Mouse (Mus musculus) c-Kit-positive CD71-positive TER-119-negative erythroid progenitor cells, embryonic 14.5 days (primary cell): ENCODE data around the gene Rundc3a.
"Not testable (repeated sequence)": the region's sequence is repeated elsewhere in the genome, so short reads cannot be mapped to it uniquely, and the experiment has no call there.

Experiments
- DNase-seq: peaks from one replicate; pipeline ENCODE4 v3.0.0-alpha.2; 2013; ENCODE audit warnings: low read depth

The Rundc3a gene

DNA sequence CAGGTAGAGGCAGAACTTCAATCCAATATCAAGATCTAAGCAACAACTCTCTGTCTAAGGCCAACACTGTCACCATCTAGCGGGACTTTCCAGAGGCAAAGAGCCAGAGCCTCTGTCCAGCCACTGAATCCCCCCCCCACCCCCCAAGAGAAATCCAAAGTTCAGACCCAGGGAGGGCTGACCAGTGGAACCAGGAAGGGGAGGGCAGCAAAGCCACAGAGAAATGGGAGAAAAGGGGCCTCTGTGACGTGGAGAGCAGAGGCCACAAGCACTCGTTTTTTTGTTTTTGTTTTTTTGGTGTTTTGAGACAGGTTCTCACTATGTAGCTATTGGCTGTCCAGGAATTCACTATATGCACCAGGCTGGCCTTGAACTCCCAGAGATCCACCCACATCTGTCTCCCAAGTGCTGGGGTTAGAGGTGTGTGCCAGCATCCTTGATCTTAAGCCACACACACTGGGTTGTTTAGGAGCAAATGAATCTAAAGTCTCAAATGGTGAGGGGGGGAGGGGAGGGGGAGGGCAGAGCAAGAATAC is 16.7 kb downstream of the Rundc3a start:
- DNase-seq: no peak

DNA sequence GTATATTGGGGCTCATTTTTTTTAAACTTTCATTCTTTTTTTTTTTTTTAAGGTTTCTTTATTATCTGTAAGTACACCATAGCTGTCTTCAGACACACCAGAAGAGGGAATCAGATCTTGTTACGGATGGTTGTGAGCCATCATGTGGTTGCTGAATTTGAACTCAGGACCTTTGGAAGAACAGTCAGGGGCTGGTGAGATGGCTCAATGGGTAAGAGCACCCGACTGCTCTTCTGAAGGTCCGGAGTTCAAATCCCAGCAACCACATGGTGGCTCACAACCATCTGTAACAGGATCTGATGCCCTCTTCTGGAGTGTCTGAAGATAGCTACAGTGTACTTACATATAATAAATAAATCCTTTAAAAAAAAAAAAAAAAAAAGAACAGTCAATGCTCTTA is 17.1 kb downstream of the Rundc3a start:
- not testable (repeated sequence) for DNase-seq

GRCm38 (mm10) chr11:102411061-102411460 is 17.9 kb downstream of the Rundc3a start:
- DNase-seq: no peak

GRCm38 (mm10) chr11:102411704-102412103 is 18.5 kb downstream of the Rundc3a start:
- peak; percentile 89 for DNase-seq

GRCm38 (mm10) chr11:102413059-102413458 is 19.9 kb downstream of the Rundc3a start:
- no peak for DNase-seq

- no peak for DNase-seq
Observed at GRCm38 (mm10) chr11:102415034-102415802, 22.0 kb downstream of the Rundc3a start.

DNA sequence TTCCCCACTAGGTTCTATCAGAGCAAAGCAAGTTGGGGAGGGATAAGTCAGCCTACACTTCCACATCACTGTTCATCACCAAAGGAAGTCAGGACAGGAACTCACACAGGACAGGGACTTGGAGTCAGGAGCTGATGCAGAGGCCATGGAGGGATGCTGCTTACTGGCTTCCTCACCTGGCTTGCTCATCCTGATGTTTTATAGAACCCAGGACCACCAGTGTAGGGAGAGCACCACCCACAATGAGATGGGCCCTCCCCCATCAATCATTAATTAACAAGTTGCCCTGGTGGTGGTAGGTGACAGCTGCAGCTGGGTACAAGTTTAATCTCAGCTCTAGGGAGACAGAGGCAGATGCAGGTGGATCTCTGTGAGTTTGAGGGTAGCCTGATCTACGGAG is 24.0 kb downstream of the Rundc3a start:
- DNase-seq: no peak

GRCm38 (mm10) chr11:102418887-102419286 is 25.7 kb downstream of the Rundc3a start:
- DNase-seq: no peak

- DNase-seq: no peak
Observed at GRCm38 (mm10) chr11:102421559-102421958, 28.4 kb downstream of the Rundc3a start.

GRCm38 (mm10) chr11:102424666-102425065 is 31.5 kb downstream of the Rundc3a start:
- no peak for DNase-seq

GRCm38 (mm10) chr11:102425555-102426316 is 32.5 kb downstream of the Rundc3a start:
- DNase-seq: no peak

- no peak for DNase-seq
Observed at GRCm38 (mm10) chr11:102428981-102429540, 35.9 kb downstream of the Rundc3a start.

GRCm38 (mm10) chr11:102429551-102429950 is 36.3 kb downstream of the Rundc3a start:
- DNase-seq: no peak

- DNase-seq: peak; percentile 74
Observed at GRCm38 (mm10) chr11:102430121-102431017, 37.2 kb downstream of the Rundc3a start, which contains the start of gene Grn. Grn (plus strand) TSS chr11:102430315.

GRCm38 (mm10) chr11:102431018-102431645 is 37.9 kb downstream of the Rundc3a start:
- DNase-seq: peak; percentile 84

DNA sequence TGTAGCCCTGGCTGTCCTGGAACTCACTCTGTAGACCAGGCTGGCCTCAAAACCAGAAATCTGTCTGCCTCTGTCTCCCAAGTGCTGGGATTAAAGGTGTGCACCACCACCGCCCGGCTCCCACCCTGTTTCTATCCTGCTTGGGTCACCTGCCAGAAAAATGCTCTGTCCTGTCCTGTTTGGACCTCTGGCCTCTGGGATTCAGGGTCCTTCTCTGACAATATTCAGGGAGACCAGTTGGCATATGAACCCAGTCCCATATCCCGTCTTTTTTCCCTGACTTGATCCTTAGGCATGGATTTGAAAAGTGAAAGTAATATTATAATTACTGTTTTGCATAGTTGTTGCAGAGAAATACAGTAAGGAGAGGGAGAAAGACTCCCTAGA is 38.5 kb downstream of the Rundc3a start:
- DNase-seq: no peak

DNA sequence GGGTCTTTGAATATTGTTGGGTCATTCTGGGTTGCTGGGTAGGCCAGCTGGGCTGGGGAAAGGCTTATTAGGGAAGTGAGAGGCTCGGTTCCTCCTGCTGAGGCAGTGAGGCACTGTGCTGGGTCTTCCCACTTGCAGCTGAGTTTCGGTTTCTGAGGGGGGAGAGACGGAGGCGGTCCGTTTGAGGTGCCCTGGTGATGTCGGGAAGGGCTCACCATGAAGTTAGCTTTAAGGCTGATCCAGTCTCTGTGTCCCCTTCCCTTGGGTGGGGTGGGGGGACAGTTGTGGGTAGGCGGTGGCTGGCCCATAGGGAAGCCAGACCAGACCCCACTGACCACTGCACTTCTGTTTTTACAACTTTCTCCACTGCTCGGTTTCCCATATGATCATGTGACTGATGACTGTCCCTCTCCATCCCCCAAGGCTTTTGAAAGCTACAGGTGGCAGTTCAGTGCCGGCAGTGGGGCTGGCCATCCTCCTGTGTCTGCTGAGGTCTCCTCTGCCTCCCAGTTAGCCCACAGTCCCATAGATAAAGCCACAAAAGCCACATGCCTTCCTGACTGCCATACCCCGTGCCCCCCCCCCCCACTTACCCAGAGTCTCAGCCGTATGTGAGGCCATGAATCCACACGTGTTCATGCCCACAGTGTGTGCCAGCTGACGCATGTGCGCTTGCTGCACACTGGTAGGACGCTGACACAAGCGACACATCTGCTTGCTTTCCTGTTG is 39.1 kb downstream of the Rundc3a start:
- DNase-seq: no peak

DNA sequence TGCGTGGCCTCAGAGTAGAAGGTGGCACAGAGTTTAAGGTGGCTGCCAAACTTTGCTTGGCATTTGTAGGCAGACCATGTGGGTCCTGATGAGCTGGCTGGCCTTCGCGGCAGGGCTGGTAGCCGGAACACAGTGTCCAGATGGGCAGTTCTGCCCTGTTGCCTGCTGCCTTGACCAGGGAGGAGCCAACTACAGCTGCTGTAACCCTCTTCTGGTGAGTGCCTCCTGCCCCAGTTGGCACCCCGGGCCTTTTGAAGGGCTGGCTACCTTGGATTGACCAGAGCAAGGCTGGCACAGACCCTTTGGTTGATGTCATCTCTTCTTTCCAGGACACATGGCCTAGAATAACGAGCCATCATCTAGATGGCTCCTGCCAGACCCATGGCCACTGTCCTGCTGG is 39.7 kb downstream of the Rundc3a start:
- no peak for DNase-seq

- no peak for DNase-seq
Observed at GRCm38 (mm10) chr11:102433866-102434265, 40.7 kb downstream of the Rundc3a start.

- DNase-seq: peak; percentile 84
Observed at GRCm38 (mm10) chr11:102434406-102434805, 41.2 kb downstream of the Rundc3a start.
